ENCODE assay signal across 8 mouse cellular contexts in the genomic region with DNA sequence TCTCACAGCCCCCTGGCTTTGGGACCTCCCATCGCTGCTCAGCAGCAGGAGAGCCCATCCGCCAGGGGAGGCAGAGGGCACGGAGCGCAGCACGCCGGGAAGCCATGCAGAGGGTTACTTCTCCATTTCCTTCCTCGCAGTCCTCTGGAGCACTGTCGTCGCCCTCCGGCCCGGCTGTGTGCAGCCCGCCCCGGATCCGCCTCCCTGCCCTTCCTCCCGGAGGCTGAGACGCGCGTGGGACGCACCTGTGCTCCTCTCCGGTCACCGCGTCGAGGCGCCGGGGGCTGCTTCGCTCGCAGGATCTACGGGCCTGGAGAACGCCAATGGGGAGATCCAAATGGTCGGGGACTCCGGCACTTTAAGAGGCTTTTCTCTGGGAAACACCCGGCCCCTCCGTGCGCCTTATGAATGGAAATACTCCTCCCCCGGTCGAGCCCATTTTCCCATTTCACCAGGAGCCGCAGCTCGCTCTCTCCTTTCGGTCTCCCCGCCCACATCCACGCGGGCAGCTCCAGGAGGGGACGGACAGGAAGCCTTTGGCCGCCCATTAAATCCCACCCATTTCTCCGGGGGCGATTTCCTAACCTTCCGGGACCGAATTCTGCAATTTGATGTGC. TPM values are rescaled to one million over a fixed set of nuclear protein-coding genes. Genes with fewer than 3 reads are reported as not detected.
DNase-seq lines count a peak whose midpoint lies in the region; ATAC-seq and TF ChIP-seq lines count a peak whose summit lies in the region.

A gene (plus strand): TSS at position 82 of the 617 bp plus-strand sequence.

- no peaks in the 10 kb centered on the region for H3K9me3 ChIP-seq in embryonic facial prominence, embryonic 13.5 days
- H3K9me3 ChIP-seq in liver, postnatal 0 days (ENCODE audit: low read length) = no peaks in the 10 kb centered on the region

- H3K27ac ChIP-seq in embryonic facial prominence, embryonic 13.5 days = no peak within 1 kb of the TSS
- H3K27ac ChIP-seq in liver, postnatal 0 days (ENCODE audit: low read depth) = no peak within 1 kb of the TSS

- H3K36me3 ChIP-seq in embryonic facial prominence, embryonic 13.5 days = no peaks in the 10 kb centered on the region
- H3K36me3 ChIP-seq in liver, postnatal 0 days (replicated peaks; ENCODE audit: insufficient read depth, low read length) = no peaks in the 10 kb centered on the region

- H3K4me1 ChIP-seq in embryonic facial prominence, embryonic 13.5 days = peaks cover 13% of the 10 kb centered on the region
- peaks cover 9% of the 10 kb centered on the region; the same call in 1 of the 2 replicates for H3K4me1 ChIP-seq in liver, postnatal 0 days (ENCODE audit: insufficient read depth)

- peak within 1 kb of the TSS; percentile 59 for H3K9ac ChIP-seq in embryonic facial prominence, embryonic 13.5 days
- no peak within 1 kb of the TSS for H3K9ac ChIP-seq in liver, postnatal 0 days (replicated peaks)

- ATAC-seq in embryonic facial prominence, embryonic 13.5 days (ENCODE audit: insufficient number of reproducible peaks, insufficient read depth, low FRiP score, low TSS enrichment, low read depth) = 0 out of 2 replicates have a peak, but pooled peaks have one; percentile 52
- ATAC-seq in hematopoietic stem cell, adult 5-6 weeks (replicated peaks in 1 of 2; ENCODE audit: insufficient read depth in 1 of 2, low FRiP score in 2 of 2, low TSS enrichment in 1 of 2, low read depth in 1 of 2, poor library complexity in 2 of 2, severe bottlenecking in 2 of 2) = peak; percentile 87 to 91
- peak; percentile 53 for ATAC-seq in liver, postnatal 0 days
- ATAC-seq in CD4-positive, CD25-positive, alpha-beta regulatory T cell, adult 4 months = no peak

- under 1% methylated on average over 48 of the region's 48 CpGs for WGBS in embryonic facial prominence, embryonic 13.5 days
- WGBS in liver, postnatal 0 days (ENCODE audit: insufficient replicate concordance) = 1% methylated on average over 46 of the region's 48 CpGs

- no peak for TF ChIP-seq EP300 in liver, postnatal 0 days (IDR thresholded peaks at IDR 0.05; ENCODE audit: low read depth)

- TF ChIP-seq CTCF in liver, postnatal 0 days (IDR thresholded peaks at IDR 0.05; ENCODE audit: low read depth) = no peak

- peak within 1 kb of the TSS; percentile 93 for H3K4me2 ChIP-seq in embryonic facial prominence, embryonic 13.5 days
- H3K4me2 ChIP-seq in liver, postnatal 0 days (ENCODE audit: low read depth, low read length) = peak within 1 kb of the TSS; percentile 79

- peaks cover 29% of the 10 kb centered on the region for H3K27me3 ChIP-seq in embryonic facial prominence, embryonic 13.5 days
- H3K27me3 ChIP-seq in liver, postnatal 0 days (ENCODE audit: insufficient read depth, low read length) = peaks cover 19% of the 10 kb centered on the region; the same call in 1 of the 2 replicates

- peak; percentile 57 for DNase-seq in ES-CJ7 (ENCODE audit: low read depth, low spot score)
- DNase-seq in adrenal gland, postnatal 36 days = peak; percentile 80 to 84
- peak; percentile 65 for DNase-seq in layer of hippocampus, adult 9-10 months (ENCODE audit: low spot score)
- peak; percentile 41 for DNase-seq in liver, postnatal 0 days
- DNase-seq in ovary, postnatal 10 days (ENCODE audit: low spot score) = peak; percentile 13

- peak within 1 kb of the TSS; percentile 53 for H3K4me3 ChIP-seq in embryonic facial prominence, embryonic 13.5 days
- peak within 1 kb of the TSS; percentile 49 for H3K4me3 ChIP-seq in liver, postnatal 0 days (ENCODE audit: low read depth, low read length)

RNA-seq across cellular contexts. Expression of the gene that starts here (rescaled TPM):
- 1 to 10 TPM; 6.2 TPM for total RNA-seq in adrenal gland, postnatal 36 days (2021)
- polyA plus RNA-seq in embryonic facial prominence, embryonic 13.5 days (2015; fragmentation: Nextera tagmentation; extraction: Ambion mirVana) = 0.34 and 0.35 TPM in 2 replicates
- total RNA-seq in hematopoietic stem cell, adult 5-6 weeks (2017) = 0.35 and 0.44 TPM in 2 replicates
- polyA plus RNA-seq in liver, postnatal 0 days (2015; fragmentation: Nextera tagmentation; extraction: Ambion mirVana) = 0.01 TPM in 2 replicates
- polyA plus RNA-seq in CD4-positive, CD25-positive, alpha-beta regulatory T cell, adult 4 months (2017; shearing (Covaris generic)) = under 1 TPM; 0.34 to 0.38 TPM

Comparison
In these comparisons a context has a peak if more than half of its experiments do, and no peak if none do; other contexts are left out.
1. Peak in ATAC-seq, H3K4me3 ChIP-seq, H3K9ac ChIP-seq and H3K4me2 ChIP-seq in embryonic facial prominence, embryonic 13.5 days; RNA of the gene not detected or under 1 TPM.
2. Peak in ATAC-seq in hematopoietic stem cell, adult 5-6 weeks; RNA of the gene not detected or under 1 TPM.
3. Peak in DNase-seq, ATAC-seq, H3K4me3 ChIP-seq and H3K4me2 ChIP-seq in liver, postnatal 0 days; RNA of the gene not detected or under 1 TPM.
4. DNase-seq: peak in every context shown above with its lines; median percentile 82 in adrenal gland, postnatal 36 days; 65 in layer of hippocampus, adult 9-10 months; 57 in ES-CJ7; 41 in liver, postnatal 0 days; 13 in ovary, postnatal 10 days.